Mouse (Mus musculus) small intestine, adult 2 months (tissue): Measurements from ENCODE around the gene 2510009E07Rik.

Experiments used
- CTCF ChIP-seq: fragments of 200-500 bp; IDR thresholded peaks from 2 replicates; pipeline ENCODE4 v1.5.1; 2012; ENCODE audit warnings: low read depth, mild to moderate bottlenecking, control low read depth, inconsistent platforms, low read length, moderate library complexity, mixed read lengths; ENCODE audit not compliant: insufficient replicate concordance, insufficient read length; ENCODE audit errors: extremely low read depth
- POLR2A ChIP-seq: fragments of 200-500 bp; IDR thresholded peaks from 2 replicates; pipeline ENCODE4 v1.6.1; 2012; ENCODE audit warnings: low read depth, mild to moderate bottlenecking, control low read depth, inconsistent platforms, low read length, moderate library complexity

- TF ChIP-seq CTCF = no peak
- TF ChIP-seq POLR2A = no peak
Observed at GRCm38 (mm10) chr16:21646496-21646895, 48.0 kb downstream of the 2510009E07Rik start.
